Mouse (Mus musculus) ES-E14 (cell line): ENCODE measurements at regions not wholly inside any gene's neighbourhood (a gene's known extent, or its start where the extent isn't known, plus 50 kb on each side); places are given as distances from the start of the nearest gene placed in this dataset.

Experiments
- DNase-seq: peaks from one replicate; pipeline ENCODE4 v3.0.0-alpha.2; 2013; ENCODE audit warnings: low read depth, low spot score
- H3K27ac ChIP-seq: 2 replicates; pipeline ENCODE4 v1.5.1; 2012; ENCODE audit warnings: low read depth, mild to moderate bottlenecking, low read length, moderate library complexity, mixed read lengths; ENCODE audit not compliant: poor library complexity, insufficient read depth, severe bottlenecking
- H3K36me3 ChIP-seq: 2 replicates; pipeline ENCODE4 v1.6.1; 2012; ENCODE audit warnings: mild to moderate bottlenecking, low read length, moderate library complexity, mixed read lengths; ENCODE audit not compliant: control insufficient read depth, poor library complexity, insufficient read depth, severe bottlenecking
- H3K4me1 ChIP-seq, 2 experiments: fragments of 150-350 bp in 1 of 2; sonication (generic) in 1 of 2; 2 replicates each; pipeline ENCODE4 v1.6.1; 2012; ENCODE audit warnings: low read length in 2 of 2, mild to moderate bottlenecking in 1 of 2, mixed read lengths in 1 of 2; ENCODE audit not compliant: control insufficient read depth in 2 of 2, insufficient read depth in 2 of 2, poor library complexity in 1 of 2
- H3K4me3 ChIP-seq, 2 experiments: fragments of 150-350 bp in 1 of 2; sonication (generic) in 1 of 2; 2 replicates each; pipeline ENCODE4 v1.5.1; 2012; ENCODE audit warnings: low read length in 2 of 2, low read depth in 1 of 2, mild to moderate bottlenecking in 1 of 2, mixed read lengths in 1 of 2; ENCODE audit not compliant: insufficient read depth in 1 of 2, poor library complexity in 1 of 2, severe bottlenecking in 1 of 2
- H3K9ac ChIP-seq: 2 replicates; pipeline ENCODE4 v1.6.1; 2012; ENCODE audit warnings: low read depth, mild to moderate bottlenecking, low read length, mixed read lengths; ENCODE audit not compliant: poor library complexity, insufficient read depth, severe bottlenecking
- H3K9me3 ChIP-seq: fragments of 150-350 bp; sonication (generic); 2 replicates; pipeline ENCODE4 v1.6.1; 2012; ENCODE audit warnings: low read depth, mild to moderate bottlenecking, low read length; ENCODE audit not compliant: control insufficient read depth, insufficient read depth
- CHD2 ChIP-seq: IDR thresholded peaks from 2 replicates; pipeline ENCODE4 v1.6.1; 2014; ENCODE audit warnings: mild to moderate bottlenecking, low read depth, low read length, inconsistent platforms
- HCFC1 ChIP-seq: IDR thresholded peaks from 2 replicates; pipeline ENCODE4 v1.6.1; 2012; ENCODE audit warnings: low read length, inconsistent platforms, borderline replicate concordance; ENCODE audit not compliant: insufficient read depth
- MAFK ChIP-seq: IDR thresholded peaks from 2 replicates; pipeline ENCODE4 v1.6.1; 2014; ENCODE audit warnings: mild to moderate bottlenecking, low read depth, low read length, inconsistent platforms; ENCODE audit not compliant: insufficient read depth
- ZC3H11A ChIP-seq: IDR thresholded peaks from 2 replicates; pipeline ENCODE4 v1.6.1; 2012; ENCODE audit warnings: low read depth, mild to moderate bottlenecking, inconsistent platforms, low read length, borderline replicate concordance
- ZNF384 ChIP-seq: IDR thresholded peaks from 2 replicates; pipeline ENCODE4 v1.6.1; 2012; ENCODE audit warnings: low read depth, low read length, inconsistent platforms
- in situ Hi-C, 2 experiments: fragments of 600-800 bp; cut with MboI; formaldehyde crosslinking; loops; one replicate each; pipeline ENCODE4 v1.15.1; 2025; ENCODE audit warnings: low sequenced_read_pairs in 2 of 2, inconsistent platforms in 1 of 2; ENCODE audit not compliant: unreplicated experiment in 2 of 2

- H3K4me3 ChIP-seq: no peak overlapping the region
- TF ChIP-seq HCFC1 (no peak), MAFK (no peak), CHD2 (no peak), ZNF384 (no peak), ZC3H11A (no peak)
Observed at GRCm38 (mm10) chr10:44887081-44887683, 179.8 kb upstream of the Prep start.

GRCm38 (mm10) chr10:44881967-44882366 is 185.0 kb upstream of the Prep start:
- Histone ChIP-seq H3K9ac (no peak overlapping the region), H3K4me3 (no peak overlapping the region), H3K27ac (no peak overlapping the region), H3K9me3 (no peaks in the 10 kb centered on the region), H3K36me3 (no peaks in the 10 kb centered on the region), H3K4me1 (no peaks in the 10 kb centered on the region)
- in situ Hi-C loops: no loop called here
- no peak for DNase-seq
- no peak for TF ChIP-seq ZNF384
- TF ChIP-seq HCFC1: no peak
- no peak for TF ChIP-seq ZC3H11A
- no peak for TF ChIP-seq MAFK

More at GRCm38 (mm10) chr10:44887081-44887683, 179.8 kb upstream of the Prep start:
- DNase-seq: no peak
- in situ Hi-C loops: no loop called here
- Histone ChIP-seq H3K9me3 (no peaks in the 10 kb centered on the region), H3K36me3 (no peaks in the 10 kb centered on the region), H3K27ac (no peak overlapping the region), H3K4me1 (no peaks in the 10 kb centered on the region; a peak in 1 of 4 replicates), H3K9ac (no peak overlapping the region)

GRCm38 (mm10) chr10:44877076-44877663 is 189.8 kb upstream of the Prep start:
- no peak overlapping the region for H3K4me3 ChIP-seq
- no peaks in the 10 kb centered on the region for H3K36me3 ChIP-seq
- no peak overlapping the region for H3K9ac ChIP-seq
- H3K4me1 ChIP-seq: no peaks in the 10 kb centered on the region
- no peak overlapping the region for H3K27ac ChIP-seq
- no peak for TF ChIP-seq ZNF384
- DNase-seq: no peak
- no peaks in the 10 kb centered on the region for H3K9me3 ChIP-seq
- in situ Hi-C loops: no loop called here

- no peaks in the 10 kb centered on the region for H3K9me3 ChIP-seq
- no peaks in the 10 kb centered on the region for H3K36me3 ChIP-seq
- TF ChIP-seq ZNF384: no peak
- no peak for TF ChIP-seq HCFC1
- in situ Hi-C loops: no loop called here
- no peaks in the 10 kb centered on the region for H3K4me1 ChIP-seq
- no peak for DNase-seq
- no peak overlapping the region for H3K27ac ChIP-seq
- no peak overlapping the region for H3K9ac ChIP-seq
- no peak overlapping the region for H3K4me3 ChIP-seq
Observed at GRCm38 (mm10) chr10:44873642-44874285, 193.2 kb upstream of the Prep start.
